Mouse (Mus musculus) leukemia stem cell, adult 10-12 weeks (primary cell): ENCODE results near the gene 1700029F12Rik. TPM values are rescaled to one million over a fixed set of nuclear protein-coding genes. Genes with fewer than 3 reads are reported as not detected.

ENCODE experiments used
- polyA plus RNA-seq: library from polyadenylated mRNA; stranded (reverse); fragments of >175 nt; gene quantifications from 2 replicates; pipeline ENCODE4 v1.2.3, GENCODE M21; 2012; ENCODE audit warnings: low replicate concordance

The 1700029F12Rik gene
- not detected in 2 replicates for polyA plus RNA-seq

DNA sequence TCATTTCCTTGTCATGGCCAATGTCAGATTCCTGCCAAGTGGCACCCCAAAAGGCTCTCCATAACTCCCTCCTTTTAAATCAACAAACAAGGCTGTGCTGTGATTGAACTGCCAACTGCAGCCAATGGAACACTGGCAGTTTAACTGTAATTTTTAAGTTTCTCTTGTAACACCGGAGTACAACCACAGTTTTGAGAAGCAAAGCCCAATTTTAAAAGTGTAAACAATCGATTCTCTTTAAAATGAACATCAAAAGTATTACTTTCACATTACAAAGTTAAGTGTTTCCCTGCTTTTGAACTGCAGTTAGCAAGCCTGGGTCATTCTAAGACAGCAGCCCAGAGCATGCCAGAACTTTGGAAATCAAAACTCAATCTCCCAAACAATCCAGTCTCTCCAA lies at the start of gene 1700029F12Rik:
Gene 1700029F12Rik (minus strand): TSS at position 101 of the 400 bp plus-strand sequence.

DNA sequence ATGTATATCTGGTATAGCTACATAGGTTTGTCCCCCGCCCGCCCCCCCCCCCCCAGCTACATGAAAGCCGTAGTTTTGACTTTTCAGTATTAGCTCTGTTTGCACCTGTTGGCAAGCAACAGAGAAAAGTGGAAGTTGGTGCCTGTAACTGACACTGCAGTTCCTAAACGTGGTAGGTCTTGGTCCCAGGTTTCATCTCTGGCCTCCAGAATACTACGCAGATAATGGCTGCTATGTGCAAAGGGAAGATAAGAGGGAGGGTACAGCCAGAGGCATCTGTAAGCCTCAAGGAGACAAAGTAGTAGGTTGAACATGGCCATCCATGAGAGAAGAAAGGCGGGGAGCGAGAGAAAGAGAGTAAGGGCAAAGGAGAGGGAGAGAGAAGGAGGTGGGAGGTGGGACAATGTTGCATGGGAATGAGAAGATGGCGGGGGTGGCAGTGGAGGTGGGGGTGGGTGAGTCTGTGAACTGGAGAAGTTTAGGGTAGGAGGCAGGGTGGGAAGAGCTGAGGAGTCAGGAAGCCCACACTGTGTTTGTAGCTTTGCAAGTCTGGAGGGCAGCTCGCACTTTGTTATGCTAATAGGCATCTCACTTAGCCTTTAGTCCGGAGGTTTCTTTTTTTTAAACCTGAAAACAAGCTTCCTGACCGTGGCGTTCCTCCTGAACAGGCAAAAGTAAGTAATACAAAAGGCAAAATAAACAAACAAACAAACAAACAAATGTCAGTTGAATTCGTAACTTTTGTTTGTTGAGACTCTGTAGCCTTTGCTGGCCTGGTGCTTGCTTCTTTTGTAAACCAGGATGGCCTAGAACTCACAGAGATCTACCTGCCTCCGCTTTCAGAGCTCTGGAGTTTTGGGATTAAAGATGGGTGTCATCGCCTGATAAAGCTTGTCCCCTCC lies 32.7 kb upstream of the 1700029F12Rik start, which contains the start of gene Fam169a:
Gene Fam169a (plus strand): TSS at position 638 of the 902 bp plus-strand sequence.

Other genes starting within 250 kb of the 1700029F12Rik start
- gene Gcnt4, start 109.7 kb downstream of the 1700029F12Rik start, polyA plus RNA-seq: not detected in 2 replicates
- gene Fam169a, start 32.9 kb upstream of the 1700029F12Rik start, polyA plus RNA-seq: 0.05 TPM in 1 of 2 replicates, not detected in the other
- gene Gm6169, start 64.9 kb upstream of the 1700029F12Rik start, polyA plus RNA-seq: not detected in 2 replicates
- 2.1 and 13.3 TPM in 2 replicates for gene Gfm2, start 103.6 kb upstream of the 1700029F12Rik start, polyA plus RNA-seq
- 8.5 and 12.6 TPM in 2 replicates for gene Nsa2, start 103.6 kb upstream of the 1700029F12Rik start, polyA plus RNA-seq
- 19.1 and 19.5 TPM in 2 replicates for gene Hexb, start 164.0 kb upstream of the 1700029F12Rik start, polyA plus RNA-seq
- gene Enc1, start 206.7 kb upstream of the 1700029F12Rik start, polyA plus RNA-seq: 1.1 and 2.6 TPM in 2 replicates